Mouse (Mus musculus) spleen, adult 18-20 months (tissue): ENCODE measurements around the gene Sdhd.

ENCODE experiments used
- DNase-seq, 2 experiments: peaks; one replicate each; pipeline ENCODE4 v3.0.0; 2022; ENCODE audit warnings: mixed read lengths in 2 of 2

Sdhd gene

DNA sequence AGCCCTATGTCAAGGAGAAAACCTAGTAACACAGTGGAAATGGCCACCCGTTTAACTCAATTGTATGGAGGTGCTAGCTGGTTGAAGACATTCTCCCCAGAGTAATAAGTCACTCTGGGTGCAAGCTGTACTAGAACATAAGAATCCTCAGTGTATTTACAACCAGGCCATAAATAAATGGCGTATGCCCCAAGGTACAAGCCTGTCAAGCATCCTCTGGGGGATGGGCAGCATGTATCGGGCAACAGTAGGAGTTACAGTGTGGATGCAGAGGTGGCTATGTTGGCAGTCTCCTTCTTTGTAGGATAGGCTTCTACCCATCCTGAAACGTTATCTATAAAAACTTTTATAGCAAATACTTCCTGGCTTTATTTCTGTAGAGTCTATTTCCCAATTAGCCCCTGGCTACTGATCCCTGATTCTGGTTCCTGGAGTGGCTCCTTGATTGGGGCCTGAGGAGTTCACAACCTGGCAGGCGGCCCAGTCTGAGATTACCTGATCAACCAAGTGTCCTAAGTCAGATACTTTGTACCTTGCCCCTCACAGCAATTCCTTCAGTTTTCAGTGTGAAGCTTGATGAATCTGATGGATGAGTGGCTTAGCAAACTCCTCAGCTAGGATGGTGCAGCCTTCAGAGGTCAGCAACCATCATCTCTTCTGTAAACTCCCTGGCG, 18.3 kb downstream of the Sdhd start:
- no peak for DNase-seq

DNA sequence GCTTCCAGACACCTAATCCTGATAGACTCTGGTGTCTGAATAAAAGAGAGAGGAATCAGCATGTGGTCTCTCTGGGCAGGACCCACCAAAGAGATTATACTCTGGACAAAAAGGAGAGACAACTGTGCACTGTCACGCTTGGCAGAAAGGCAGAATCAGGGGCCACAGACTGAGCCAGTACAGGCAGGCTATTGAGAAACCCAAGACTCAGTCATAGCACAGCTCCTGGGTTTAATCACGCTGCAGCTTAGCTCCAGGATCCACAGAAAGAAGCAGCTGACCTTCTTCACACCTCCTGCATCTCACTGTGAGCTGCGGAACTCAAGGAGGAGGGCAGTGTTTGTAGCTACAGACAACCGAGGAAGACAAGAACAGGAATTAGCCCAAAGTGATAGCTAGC, 23.2 kb downstream of the Sdhd start:
- no peak for DNase-seq

DNA sequence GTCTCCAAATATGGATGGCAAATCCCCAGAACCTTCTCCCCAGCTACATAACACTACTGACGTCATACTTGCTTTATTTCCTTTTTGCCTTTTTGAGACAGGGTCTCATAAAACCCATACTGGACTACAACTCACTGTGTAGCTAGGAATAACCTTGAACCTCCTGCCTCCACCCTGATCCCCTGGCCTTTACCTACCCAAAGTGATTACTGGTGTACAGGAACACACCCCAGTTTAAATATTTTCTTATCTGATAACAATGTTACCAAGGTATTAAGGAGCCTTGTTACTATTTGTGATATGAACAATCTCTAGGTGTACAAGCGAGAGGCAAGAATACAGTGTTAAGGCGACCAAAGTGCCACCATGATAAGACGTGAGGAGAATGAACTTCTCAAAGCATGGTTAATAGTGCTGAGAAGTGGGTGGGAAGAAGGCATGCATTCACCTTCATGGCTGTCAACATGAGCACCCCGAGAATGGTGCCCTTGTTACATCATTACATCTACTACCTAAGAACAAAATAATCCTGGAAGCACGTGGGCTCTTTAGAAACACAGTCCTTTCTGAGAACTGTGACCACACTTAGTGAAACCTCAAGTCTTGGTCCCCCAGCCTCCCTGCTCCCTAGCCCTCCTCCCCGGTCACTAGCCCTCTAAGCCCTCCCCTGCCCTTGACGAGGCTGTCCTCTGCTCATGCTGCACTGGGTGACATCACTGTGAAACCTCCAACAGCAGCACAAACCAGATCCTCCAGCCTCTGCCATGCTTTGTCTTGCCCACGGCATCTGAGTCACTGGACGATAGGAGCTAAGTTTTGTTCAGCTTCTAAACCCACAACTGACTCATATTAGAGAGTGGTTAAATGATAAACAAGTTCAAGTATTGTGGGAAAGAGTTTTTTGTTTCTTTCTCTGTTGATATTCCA, 33.8 kb downstream of the Sdhd start:
- no peak for DNase-seq

DNA sequence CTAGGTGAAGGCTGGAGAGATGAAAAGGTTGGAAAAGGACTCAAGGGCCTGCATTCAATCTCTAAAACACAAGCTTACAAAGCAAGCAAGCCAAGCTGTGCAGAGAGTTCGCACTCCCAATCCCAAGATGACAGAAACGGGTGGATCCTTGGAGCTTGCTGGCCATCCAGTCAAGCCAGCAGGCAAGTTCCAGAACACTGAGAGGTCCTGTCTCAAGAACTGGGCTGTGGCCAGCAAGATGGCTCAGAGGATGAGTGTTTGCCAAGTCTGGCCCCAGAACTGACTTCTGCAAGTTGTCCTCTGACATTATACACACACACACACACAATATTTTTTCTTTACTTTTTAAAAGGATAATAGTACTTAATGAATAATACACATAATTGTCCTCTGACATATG, 35.7 kb downstream of the Sdhd start:
- DNase-seq = no peak

DNA sequence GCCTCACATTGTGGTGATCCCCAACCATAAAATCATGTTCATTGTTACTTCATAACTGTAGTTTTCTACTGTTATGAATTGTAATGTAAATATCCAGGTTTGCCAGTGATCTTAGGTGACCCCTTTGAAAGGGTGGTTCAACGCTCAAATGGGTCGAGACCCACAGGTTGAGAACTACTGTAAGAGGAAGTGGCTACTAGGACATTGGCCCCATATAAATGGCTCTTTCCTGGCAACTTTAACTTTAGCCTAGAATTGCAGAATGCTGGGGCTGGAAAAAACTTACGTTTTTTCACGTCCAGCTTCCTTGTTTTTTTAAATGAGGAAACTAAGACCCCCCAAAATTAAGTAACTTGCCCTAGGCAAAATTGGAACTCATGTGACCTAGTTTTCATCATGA, 36.2 kb downstream of the Sdhd start:
- DNase-seq = no peak

DNA sequence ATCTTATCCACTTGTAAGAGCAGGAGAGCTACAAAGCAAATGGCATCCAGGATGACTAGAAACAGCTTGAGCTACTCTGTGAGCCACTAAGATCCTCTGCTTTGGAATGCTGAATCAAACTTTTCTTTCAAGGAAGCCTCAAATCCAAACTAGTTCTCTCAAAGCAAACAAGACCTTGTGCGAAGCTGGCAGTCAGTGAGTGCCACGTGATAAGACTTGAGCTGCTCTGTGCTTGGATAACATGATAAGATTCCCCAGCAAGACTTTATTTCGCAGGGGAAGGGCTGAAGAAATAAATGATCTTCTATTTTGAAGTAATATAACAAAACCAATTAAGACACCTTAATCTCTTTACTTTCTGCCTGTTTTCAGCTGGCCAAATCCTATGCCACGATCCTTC, 37.7 kb downstream of the Sdhd start:
- no peak for DNase-seq

DNA sequence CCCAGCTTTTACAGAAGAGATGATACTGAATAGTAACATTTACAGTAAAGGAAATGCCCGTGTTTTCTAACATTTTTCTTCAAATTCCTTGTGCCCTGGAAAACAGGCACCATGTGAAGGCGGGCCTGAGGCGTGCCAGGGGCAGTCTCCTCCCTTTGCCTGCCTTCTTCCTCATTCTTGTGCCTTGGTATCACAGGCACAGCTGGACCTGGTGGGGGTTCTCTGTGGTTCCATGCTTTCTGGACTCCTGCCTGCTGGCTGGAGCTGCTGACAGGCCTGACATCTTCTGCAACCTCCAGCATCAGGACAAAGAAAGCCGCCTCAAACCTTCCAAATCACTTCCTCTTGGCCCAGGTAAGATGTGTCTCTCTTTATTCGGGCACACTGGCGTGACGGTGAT, 38.4 kb downstream of the Sdhd start:
- DNase-seq = no peak

DNA sequence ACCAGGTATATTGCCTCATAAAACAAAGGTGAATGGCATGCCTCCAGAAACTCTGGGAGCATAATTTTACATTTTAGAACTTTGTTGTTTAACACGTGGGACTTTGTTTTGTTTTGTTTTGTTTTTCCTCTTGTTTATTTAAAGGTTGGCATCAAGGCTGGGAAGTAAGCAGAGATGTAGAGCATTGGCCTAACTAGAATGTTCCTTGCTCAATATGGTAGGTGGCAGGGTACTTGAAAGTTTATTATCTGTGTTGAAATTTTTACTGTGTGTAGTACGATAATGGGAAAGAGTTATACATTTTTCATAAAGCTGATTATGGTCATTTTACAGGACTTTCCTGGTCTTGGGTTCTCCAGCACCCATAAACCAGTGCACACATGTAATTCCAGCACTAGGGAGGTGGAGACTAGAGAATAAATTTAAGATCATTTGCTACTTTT, 41.7 kb downstream of the Sdhd start:
- no peak for DNase-seq

DNA sequence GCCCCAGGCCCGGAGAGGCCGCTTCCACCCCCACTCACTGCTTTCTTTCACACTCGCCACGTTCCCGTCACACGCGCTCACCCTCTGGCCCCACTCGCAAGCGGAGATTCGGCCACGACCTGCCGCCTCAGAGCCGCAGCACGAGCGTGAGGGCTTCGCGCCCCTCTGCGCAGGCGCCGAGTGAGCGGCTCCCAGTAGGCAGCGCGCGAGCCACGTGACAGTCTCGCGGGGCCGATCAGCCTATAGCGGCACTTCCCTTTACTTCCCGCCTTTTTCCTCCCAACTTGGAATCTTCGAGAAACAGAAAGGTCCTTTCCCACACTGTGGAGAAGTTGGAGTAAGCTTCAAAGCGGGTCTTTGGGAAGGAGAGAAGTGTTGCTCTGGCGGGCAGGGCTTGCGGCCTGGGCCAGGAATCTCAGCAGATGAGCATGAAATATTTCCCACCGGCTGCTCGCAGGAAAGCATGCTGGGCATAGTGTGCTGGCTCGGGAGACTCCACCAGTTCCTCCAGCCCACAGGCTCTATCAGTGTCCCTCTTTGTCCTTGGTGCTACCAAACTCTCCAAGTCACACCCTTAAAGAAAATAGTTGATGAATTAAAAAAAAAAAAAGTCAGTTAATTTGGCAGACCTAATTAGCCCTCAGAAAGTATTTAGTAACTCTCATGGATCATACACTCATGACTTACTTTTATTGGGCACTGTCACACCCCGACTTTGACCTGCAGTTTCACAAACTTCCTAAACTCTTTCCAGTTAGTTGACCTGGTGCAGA, 42.3 kb downstream of the Sdhd start, which contains the start of gene Tex12:
Gene Tex12 (minus strand): TSS at position 181 of the 773 bp plus-strand sequence.
- DNase-seq = no peak

DNA sequence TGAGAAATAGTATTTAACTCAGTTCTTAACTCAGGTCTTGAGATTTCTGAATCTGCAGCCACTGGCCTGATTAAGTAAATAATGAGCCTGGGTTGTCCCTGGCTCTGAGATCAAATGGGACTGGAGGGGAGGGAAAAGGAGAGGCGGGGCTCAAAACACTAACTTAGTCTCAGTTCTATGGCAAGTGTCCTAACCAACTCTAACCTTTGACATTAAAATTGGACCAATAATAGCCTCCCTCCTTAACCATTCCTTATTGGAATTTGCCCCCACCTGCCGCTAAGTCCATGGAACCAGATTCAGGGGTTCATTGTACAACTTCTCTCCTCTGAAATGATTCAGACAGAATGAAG, 48.5 kb downstream of the Sdhd start, which contains the start of gene Bco2:
Gene Bco2 (minus strand): TSS at position 88 of the 353 bp plus-strand sequence.
- DNase-seq = no peak

DNA sequence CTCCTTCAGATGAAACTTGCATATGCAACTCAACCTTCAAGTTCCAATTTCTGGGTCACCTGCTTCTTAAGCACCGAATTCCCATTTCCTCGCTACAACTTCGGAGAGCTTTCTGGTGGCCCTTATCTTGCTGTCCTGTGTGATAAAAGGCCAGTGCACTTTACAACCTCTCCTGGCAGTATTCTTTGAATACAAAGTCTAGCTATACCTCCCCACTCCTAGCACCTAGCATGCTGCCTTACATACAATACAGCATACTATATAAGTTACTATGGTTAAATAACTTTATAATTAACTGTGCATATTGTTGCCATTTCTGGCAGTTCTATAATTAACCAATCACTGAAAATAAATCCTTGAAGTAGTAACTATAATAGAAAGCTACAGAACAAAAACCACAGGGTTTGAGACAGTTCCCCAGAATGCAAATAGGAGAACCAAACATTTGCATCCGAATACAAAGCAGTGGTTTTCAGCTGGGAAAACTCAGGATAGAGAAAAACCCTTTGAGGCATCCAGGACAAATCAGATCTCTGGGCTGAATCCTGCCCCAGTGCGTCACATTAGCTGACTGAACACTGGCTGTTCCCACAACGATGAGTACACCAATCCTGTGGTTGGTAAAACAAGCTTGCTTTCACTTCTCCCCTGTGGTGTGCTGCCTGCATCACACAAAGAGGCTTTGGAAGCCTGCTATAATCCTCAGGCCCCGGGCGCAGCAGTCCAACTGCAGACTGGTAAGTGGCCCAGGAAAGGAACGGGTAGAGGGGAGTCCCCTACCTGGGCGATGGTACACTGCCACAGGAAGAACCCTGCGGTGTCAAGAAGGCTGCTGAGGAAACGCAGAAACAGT, 49.1 kb downstream of the Sdhd start, which contains the start of gene Il18:
Gene Il18 (plus strand): TSS at position 587 of the 853 bp plus-strand sequence.
- peak; percentile 51 to 57 for DNase-seq

DNA sequence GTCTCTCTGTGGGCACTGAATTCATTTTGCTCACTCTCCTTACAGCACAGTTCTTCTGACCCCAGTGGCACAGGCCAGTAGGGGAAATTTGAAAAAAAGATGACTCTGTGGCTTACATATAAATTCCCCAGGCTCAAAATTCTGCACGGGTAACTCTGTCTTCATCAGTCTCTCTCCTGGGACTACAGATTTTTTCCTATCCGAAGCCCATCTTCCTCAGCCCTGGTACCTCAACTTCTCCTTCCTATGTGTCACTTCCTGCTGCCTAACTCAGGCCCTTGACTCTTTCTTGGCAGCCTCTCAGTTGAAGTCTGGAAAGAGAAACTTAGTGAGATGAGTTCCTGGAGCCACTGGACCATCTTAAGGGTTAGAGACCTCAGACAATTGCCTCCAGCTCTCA, 50.1 kb downstream of the Sdhd start:
- no peak for DNase-seq

DNA sequence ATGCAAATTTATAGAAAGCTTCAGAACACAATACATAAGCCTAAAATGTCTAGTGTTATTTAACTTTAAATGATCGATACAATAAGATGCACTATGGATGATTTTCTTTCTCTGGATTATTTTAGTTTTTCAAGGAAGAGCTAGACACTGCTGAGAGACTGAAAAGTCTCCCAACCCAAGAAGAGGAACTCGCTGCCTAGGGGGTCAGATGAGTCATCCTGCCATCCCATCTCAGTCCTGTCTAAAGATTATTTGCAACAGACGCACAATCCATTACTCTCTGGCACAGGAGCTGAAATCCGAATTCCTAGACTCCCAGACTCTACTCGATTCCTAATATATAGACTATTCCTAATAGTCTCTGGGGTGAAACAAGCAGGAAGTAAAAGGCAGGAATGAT, 51.4 kb downstream of the Sdhd start:
- DNase-seq = no peak

DNA sequence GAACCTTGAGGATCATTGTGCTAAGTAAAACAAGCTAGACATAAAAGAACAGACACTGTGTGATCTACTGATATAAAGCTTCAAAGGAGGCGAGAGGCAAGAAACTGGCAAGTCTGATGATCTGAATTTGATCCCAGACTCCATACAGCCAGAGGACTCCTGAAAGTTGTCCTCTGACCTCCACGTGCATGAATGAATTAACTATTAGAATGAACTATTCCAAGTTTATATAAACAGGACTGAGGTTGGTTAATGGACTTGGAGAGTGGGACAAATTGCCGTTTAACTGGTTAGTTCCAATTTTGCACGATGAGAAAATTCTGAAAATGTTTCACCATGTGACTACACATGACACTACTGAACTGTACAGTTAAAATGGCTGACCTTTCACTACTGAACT, 54.7 kb downstream of the Sdhd start:
- no peak for DNase-seq

DNA sequence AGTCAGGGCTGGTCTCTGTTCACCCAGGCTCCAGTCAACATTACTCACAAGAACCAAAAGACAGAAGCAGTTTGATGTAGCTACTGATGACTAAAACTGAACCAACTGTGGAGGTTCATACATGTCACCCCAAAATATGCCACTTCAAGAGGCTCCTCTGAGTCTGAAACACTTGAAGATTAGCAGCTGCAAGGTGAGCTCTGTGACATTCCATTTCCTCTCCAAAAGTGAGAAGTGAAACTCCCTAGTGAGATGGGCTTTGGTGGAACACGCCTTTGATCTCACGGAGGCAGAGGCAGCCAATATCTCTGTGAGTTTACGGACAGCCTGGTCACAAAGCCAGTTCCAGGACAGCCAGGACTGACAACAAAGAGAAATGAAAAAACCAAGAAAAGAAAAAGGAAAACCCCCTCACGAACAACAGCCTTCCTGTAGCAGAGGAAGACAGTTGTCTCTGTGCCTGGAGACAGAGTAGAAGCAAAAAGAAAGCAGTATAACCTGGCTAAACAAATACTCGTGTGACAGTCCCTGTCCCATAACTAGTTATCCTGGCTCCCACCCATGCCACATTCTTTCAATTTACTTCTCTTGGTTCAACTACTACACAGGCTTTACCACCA, 55.6 kb downstream of the Sdhd start:
- DNase-seq = peak in 1 of 2 experiments; percentile 35
